Mouse (Mus musculus): ENCODE results near the gene Gdpd2.

The Gdpd2 gene

GRCm38 (mm10) chrX:100776985-100777654, 47.4 kb downstream of the Gdpd2 start:
- DNase-seq (ENCODE audit: low read depth in 1 of 2, low spot score in 2 of 2) = no peak

GRCm38 (mm10) chrX:100777655-100778234, 48.1 kb downstream of the Gdpd2 start:
- no peak for DNase-seq (ENCODE audit: low read depth in 1 of 2, low spot score in 2 of 2)

GRCm38 (mm10) chrX:100778397-100778796, 48.7 kb downstream of the Gdpd2 start:
- no peak for DNase-seq (ENCODE audit: low read depth in 1 of 2, low spot score in 2 of 2)
